Mouse (Mus musculus) sigmoid colon, adult 10 weeks (tissue): Measurements from ENCODE around the gene Rars. TPM values are rescaled to one million over a fixed set of nuclear protein-coding genes. Genes with fewer than 3 reads are reported as not detected.

ENCODE experiments used
- polyA plus RNA-seq: library from polyadenylated mRNA; stranded (reverse); fragments of 350-450 nt; fragmentation: Illumina TruSeq; extraction: RNeasy Lipid Tissue Mini Kit (QIAGEN cat#74804); gene quantifications from one replicate; pipeline ENCODE4 v1.2.3, GENCODE M21; 2014; ENCODE audit warnings: low read depth, low replicate concordance

Rars gene
- polyA plus RNA-seq, result 157 TPM

DNA sequence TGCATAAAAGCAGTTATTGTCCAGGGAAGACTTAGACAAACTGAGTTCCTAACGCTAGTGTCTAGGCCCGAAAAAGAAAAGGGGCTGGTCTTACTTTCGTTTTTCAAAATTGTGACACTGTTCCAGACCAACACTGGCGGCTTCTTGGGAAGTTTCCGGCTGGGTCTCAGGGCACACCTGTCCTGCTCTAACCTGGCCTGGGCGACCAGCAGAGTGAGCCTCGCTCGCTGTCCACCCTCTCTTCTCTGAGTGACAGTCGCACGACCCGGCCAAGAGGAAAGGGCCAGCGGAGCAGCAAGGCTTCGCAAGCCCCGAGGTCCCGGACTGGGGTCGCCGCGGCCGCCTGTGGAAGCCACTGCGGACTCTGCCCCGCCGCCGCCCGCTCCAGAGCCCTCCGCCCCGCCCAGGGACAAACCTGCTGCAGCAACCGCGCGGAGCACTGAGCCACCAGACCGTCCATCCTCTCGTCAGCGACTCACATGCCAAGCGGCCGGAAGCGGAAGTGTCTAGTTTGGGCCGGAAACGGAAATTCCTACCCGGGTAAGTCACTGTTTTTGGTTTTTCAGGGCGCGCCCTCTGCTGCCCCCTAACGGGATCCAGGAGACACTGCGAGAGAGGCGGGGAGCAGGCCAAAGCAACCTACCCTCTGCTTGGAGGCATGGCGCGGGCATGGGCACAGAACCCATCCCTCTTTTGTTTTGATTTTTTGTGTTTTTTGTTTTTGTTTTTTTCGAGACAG, at the start of gene Rars:
Rars (minus strand) TSS at position 485 of the 739 bp plus-strand sequence.

DNA sequence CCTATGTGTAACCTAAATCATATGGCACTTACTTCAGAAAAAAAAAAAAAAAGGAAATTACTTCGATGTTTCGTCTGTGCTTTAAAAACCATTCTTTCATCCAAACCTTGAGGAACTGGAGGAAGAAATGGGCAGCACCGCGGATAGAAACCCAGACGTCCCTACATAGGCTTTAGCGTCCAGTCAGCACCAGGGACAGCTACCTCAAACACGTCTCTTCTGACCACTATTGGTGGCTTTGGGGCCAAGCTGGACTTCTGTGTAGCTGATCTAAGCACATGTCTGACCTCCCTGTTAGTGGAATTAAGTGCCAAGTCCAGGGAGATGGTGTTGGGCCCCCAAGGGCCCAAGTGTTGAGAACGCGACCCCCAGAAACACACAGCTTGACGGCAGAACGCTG, 35.4 kb downstream of the Rars start, which contains the start of gene Fbll1:
Fbll1 (minus strand) TSS at position 11 of the 400 bp plus-strand sequence.

GRCm38 (mm10) chr11:35769188-35769745, 65.0 kb downstream of the Rars start, which contains the start of gene Pank3:
Gene Pank3 (plus strand): TSS chr11:35769484.

Other genes with a start within 250 kb of the Rars start
- 280 TPM for gene Pank3, start 65.0 kb downstream of the Rars start, polyA plus RNA-seq
- gene Fbll1, start 35.6 kb downstream of the Rars start, polyA plus RNA-seq, result not detected
- gene Wwc1, start 146.0 kb upstream of the Rars start, polyA plus RNA-seq, result 6.5 TPM